Mouse (Mus musculus) adrenal gland, postnatal 10 days (tissue): ENCODE results near the gene Nhlrc1. TPM values are rescaled to one million over a fixed set of nuclear protein-coding genes. Genes with fewer than 3 reads are reported as not detected.

ENCODE experiments used
- DNase-seq: peaks from one replicate; pipeline ENCODE4 v3.0.0; 2021; ENCODE audit warnings: mixed read lengths
- total RNA-seq, 2 experiments: library from RNA; stranded (reverse); gene quantifications; 2 replicates each; pipeline ENCODE4 v1.2.3; 2021

The Nhlrc1 gene
- total RNA-seq, 2 experiments from 2014 or later = 3.1 to 5.0 TPM

DNA sequence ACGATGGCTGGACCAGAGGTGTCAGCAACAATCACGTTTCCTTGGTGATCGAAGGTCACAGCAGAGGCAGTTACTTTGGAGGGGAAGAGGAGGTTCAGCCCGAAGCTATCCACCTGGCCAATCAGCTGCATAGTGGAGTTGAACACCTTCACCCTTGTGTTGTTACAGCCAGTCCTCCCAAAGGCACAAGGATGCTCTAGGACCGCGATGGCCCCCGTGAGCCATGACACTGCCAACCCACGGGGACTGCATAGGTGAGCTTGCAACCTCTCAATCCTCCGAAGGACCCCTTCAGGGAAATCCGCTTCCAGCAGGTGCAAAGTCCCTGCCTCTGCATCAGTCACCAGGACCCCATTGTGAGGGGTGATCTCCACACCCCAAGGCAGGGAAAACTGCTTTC lies 910 bp downstream of the Nhlrc1 start:
- DNase-seq = no peak

DNA sequence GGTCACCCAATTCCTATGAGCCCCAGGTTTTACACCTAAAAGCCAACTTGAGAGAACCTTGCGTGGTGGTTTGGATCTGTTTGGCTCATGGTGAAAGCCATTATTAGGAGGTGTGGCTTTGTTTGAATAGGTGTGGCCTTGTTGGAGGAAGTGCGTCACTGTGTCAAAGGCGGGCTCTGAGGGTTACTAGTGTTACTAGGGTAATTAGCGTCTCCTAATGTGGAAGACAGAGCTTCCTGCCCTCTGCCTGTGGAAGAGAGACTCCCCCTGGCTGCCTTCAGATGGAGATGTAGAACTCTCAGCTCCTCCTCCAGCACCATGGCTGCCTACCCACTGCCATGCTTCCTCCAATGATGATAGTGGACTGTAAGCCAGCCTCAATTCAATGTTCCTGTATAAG lies 13.1 kb downstream of the Nhlrc1 start:
- no peak for DNase-seq

DNA sequence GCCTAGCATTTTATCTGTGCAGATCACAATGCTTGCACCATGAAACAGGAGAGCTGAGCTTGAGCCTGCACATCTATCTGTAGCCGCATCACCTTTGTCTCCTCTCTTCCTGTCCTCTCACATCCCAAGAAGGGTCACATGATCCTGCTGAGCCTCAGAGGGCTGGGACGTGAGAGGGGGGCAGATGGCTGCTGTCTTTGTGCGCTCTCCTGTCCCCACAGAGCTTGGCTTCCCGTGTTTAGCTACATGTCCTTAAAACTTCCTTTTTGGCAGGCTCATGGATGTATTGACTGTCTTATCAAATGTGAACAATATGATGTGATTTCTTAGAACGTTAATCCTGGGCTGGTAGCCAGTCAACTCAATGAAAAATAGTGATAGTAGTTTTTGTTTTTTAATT lies 15.2 kb downstream of the Nhlrc1 start:
- no peak for DNase-seq

DNA sequence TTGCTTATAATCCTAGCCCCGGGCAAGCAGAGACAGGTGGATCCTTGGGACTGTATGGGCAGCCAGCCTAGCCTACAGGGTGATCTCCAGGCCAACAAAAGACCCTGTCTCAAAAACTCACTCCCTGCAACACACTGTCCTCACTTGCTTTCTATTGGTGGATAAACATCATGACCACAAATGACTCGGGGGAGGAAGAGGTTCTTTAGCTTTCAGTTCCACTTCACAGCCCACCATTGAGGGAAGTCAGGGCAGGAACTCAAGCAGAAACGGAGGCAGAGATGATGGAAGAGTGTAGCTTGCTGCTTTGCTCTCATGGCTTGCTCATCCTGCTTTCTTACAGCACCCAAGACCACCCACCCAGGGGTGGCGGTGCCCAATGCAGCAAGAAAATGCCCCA lies 17.3 kb downstream of the Nhlrc1 start:
- no peak for DNase-seq

DNA sequence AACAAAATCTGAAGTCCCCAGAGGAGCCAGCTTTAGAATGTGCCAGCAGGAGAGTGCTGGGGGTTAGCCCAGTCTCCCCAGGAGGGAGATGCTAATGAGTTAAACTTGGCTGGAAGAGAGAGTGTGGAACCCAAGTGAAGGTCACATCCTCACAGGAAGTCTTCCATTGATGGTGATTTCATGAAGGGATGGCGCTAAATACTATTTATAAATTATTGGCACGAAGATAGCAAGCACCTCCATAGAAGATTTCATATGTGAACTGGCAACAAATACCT lies 21.4 kb downstream of the Nhlrc1 start:
- DNase-seq = no peak

DNA sequence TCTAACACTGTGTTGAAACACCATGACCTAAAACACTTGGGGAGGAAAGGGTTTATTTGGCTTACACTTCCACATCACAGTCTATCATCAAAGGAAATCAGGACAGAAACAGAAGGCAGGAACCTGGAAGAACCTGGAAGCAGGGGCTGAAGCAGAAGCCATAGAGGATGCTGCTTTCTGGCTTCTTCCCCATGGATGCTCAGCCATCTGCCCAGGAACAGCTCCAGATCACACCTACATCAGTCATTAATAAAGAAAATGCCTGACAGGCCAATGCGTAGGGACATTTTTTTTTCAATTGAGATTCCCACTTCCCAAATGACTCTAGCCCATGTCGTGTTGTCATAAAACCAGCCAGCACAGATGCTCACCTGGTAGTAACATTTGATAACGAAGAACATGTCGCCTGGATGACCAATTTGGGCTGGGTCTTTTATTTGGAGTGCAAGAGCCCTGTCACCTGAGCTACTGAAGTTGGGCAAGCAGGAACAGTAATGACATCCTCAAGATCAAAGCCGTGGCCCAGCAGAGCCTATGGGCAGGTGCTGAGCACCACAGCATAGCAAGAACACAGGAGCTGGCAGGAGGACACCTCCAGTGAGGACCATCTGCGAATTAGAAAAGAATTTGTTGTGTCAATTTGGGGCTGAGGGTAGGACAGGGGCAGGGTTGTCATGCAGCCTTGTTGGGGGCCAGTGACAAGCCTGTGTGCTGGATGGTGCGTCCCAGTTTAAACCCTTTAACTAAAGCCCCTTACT lies 22.0 kb downstream of the Nhlrc1 start:
- no peak for DNase-seq

DNA sequence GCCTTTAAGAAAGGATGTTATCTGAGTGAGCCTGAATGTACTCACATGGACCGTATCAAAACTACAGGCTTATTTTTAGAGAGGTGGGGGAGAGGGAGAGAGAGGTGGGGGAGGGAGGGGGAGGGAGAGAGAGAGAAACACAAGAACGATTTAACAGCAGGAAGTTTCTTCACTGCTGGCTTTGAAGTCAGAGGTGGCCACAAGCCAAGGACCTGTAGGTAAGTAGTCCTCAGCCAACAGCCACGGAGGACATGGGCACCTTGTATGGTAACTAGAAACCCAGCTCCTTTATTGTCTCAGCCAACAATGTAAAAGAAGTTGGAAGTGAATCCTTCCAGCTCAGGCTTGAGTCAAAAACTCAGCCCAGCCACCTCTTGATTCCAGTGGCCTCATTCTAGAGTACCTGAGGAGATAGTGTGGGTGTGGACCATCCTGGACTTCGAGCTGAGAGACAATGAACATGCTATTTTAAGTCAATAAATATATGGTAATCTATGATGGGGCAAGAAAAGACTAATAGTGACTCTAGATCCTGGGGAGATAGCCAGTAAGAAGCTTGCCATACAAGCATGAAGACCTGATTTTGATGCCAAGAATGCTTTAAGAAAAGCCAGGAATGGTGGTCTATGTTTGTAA lies 24.2 kb downstream of the Nhlrc1 start:
- DNase-seq = no peak

DNA sequence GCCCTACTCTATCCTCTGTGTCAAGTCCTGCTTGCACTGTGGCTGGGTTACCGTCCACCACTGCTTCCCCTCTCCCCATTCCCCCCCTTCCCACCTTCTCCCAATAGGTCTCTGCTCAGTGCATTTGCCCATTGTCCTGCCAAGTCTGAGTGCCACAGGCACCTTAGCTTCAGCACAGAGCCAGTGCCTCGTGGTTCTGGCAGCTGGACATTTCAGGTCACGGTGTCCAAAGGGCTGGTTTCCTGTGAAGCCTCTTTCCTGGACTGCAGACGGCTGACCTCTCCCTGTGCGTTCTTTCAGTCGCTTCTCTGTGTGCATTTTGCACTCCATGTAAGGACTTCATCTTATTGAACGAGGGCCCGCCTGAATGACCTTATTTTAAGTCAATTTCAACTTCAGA lies 26.7 kb downstream of the Nhlrc1 start:
- DNase-seq = no peak

DNA sequence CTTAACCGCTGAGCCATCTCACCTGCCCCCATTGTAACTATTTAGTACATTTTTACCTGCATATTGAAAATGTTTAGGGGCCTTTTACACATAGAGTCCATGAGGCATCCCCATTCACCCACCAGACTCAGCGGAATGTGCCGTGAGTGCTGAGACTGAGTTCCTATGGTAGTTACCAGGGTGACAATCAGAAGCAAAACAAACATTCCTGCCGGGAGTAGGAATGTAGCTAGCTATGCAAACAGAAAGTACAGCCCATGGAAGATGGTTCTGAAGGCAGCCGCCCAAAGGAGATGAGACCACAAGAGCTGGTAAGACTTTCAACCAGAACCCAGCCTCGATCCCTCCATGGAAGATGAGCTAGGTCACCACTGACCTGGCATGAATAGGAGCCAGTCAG lies 28.4 kb downstream of the Nhlrc1 start:
- DNase-seq = no peak

DNA sequence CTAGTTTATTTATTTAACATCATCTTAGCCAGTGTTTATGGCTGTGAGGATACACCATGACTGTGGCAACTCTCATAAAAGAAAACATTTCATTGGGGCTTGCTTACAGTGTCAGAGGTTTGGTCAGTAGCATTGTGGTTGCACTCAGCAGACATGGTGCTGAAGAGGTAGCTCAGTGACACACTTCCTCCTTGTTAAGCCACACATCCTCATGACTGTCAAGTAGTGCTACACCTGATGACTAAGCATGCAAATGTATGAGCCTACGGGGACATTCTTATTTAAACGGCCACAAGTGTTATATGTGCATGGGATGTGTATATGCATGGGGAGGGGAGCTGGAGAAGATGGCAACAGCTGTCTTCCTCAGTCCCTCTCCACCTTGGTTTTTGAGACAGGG lies 30.8 kb downstream of the Nhlrc1 start:
- DNase-seq = no peak

DNA sequence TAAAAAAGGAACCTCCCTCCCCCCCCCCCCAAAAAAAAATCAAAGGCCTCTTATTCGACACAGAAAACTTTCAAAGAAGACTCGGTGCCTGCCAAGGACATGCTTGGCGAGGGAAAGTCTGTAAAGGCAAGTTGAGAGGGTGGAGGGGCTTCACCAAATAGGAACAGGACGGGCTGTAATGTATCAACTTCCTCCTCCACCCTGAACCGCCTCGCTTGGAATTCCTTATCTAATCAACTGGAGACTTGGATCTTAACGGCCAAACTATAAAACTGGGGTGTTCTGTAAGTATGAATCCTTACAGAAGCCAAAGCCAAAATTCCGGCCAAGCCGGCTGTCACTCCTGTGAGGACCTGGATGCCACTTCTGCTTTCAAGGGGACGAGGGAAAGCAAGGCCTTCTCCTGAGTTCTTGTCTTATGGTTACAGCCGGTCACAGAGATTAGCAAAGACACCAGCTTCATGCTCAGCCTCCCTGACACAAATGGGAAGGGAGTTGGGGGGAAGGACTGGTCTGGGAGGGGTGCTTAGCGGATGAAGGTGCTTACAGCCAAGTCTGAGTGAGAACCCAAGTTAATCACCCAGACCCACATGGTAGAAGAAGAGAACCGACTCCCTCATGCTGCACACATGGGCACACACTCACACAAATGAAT lies 34.7 kb downstream of the Nhlrc1 start:
- DNase-seq = no peak

DNA sequence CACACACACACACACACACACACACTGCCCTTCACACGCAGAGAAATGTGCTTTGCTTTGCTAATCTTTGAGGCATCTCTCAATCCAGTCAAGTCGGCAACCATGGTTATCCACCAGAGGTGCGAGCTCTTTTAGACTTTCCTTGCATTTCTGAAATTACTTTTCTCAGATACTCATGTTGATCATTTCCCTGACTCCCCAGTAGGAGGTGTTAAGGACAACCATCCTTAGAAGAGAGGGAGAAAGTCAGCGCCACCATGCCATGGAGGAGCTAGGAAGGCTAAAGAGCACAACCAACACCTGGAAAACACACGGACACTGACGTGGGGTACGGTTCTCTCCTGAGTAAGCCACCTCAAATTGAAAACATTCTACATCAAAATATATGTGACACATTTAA lies 38.1 kb downstream of the Nhlrc1 start:
- no peak for DNase-seq

DNA sequence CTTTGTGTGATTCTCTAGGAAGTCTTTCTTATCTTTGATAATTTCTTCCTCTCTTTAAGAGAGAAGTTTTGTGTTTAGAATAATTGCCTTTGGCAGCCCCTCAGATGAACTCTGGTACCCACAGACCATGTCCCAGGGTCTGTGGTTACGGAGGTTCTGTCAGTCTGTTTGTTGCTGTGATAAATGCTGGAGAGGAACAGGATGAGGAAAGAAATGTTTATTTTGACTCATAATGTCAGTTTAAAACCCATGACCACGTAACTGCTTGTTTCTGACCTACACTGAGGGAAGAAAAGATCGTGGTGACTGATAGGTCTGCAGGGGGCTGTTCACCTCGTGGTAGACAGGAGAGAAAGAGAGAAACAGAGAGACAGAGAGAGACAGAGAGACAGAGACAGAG lies 38.7 kb downstream of the Nhlrc1 start:
- no peak for DNase-seq

DNA sequence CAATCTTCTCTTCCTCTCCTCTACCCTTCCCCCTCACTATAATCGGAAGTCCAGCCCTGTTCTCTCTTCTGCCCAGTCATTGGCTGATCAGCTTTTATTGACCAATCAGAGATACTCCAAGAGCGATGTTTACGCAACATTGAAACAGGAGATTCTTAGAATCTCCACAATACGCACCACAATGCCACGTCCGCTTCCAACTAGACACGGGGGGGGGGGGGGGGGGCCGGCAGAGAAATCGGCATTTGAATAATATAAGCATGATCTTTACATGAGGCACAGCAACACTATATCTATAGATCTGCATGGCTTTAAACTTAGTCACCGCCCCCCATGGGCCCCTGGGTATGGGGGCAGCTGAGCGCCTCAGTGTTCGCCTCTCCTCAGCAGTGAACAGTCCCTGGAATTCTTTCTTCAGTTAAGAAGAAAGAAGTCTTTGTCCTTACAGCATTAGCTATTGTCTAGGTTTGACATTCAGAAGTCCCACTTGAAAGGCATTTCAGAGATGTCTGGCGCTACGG lies 39.6 kb downstream of the Nhlrc1 start:
- DNase-seq = no peak

DNA sequence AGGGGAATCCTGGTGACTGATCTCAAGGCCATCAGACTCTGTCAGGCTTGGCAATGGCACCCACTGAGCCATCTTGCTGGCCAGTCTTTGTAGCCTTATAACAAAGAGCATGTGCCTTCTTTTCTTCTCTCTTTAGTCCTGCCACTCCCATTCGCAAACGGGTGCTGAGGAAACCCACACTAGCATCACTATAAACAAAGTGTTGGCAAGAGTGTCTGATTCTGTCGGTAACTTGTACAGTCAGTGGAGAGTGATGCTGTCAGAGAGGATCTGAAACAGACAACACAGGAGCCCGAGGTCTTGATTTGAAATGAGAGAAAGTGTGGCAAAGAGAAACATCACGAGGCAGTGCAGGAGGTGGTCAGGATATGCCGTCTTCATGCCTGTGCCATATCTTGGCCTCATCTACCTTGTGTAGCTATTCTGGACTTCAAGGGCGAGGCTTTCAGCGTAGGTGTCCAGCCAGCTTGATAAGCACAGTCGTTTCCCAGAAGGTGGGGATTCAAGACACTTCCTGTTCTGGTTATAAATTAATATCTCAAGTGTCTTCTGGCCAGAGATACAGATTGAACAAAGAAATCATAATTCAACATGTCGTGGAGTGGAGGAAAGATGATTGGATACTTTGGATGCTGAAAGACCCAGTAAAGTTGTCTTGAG lies 44.2 kb downstream of the Nhlrc1 start:
- DNase-seq = no peak

DNA sequence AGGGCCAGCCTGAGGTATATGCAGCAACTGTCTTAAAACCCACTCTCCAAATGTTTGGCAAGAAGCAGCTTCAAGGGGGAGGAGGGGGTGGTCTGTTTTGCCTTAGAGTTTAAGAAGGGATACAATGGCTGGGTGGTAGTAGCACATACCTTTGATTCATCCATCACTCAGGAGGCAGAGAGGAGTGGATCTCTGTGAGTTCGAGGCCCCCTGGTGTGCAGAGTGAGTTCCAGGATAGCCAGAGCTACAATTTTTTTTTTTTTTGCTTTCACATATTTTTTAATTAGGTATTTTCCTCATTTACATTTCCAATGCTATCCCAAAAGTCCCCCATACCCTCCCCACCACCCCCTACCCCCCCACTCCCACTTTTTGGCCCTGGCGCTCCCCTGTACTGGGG lies 46.0 kb downstream of the Nhlrc1 start:
- DNase-seq = no peak

DNA sequence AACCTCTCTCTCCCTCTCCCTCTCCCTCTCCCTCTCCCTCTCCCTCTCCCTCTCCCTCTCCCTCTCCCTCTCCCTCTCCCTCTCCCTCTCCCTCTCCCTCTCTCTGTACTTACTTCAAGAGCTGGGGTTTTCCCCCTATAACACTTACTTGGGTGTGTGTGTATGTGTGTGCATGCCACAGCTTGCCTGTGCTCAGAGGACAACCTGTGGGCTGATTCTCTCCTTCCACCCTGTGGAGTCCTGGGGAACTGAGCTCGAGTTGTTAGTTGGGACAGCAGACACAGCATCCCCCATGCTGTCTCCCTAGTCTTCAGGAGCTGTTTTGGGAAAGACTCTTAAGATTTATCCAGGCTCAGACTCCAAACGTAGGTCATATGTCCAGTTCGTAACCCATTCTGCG lies 47.3 kb downstream of the Nhlrc1 start:
- DNase-seq = no peak

Other genes with a start within 250 kb of the Nhlrc1 start
- gene Kif13a, start 85.0 kb downstream of the Nhlrc1 start, total RNA-seq = 10 to 100 TPM; 29.3 to 38.6 TPM
- 1 to 10 TPM; 9.5 to 9.9 TPM for gene Kdm1b, start 28.6 kb upstream of the Nhlrc1 start, total RNA-seq
- 10 to 100 TPM; 17.4 to 24.1 TPM for gene Tpmt, start 29.9 kb upstream of the Nhlrc1 start, total RNA-seq
- gene Dek, start 91.4 kb upstream of the Nhlrc1 start, total RNA-seq = 10 to 100 TPM; 74.0 to 84.1 TPM
- gene Rnf144b, start 107.8 kb upstream of the Nhlrc1 start, total RNA-seq = 10 to 100 TPM; 10.1 to 13.7 TPM